Mouse (Mus musculus) megakaryocyte, embryonic 14.5 days (primary cell): ENCODE measurements around the gene Ptprh.

Experiments
- FLI1 ChIP-seq: IDR thresholded peaks from 2 replicates; pipeline ENCODE4 v1.6.1; 2012; ENCODE audit warnings: low read length, inconsistent platforms, mixed read lengths
- GATA1 ChIP-seq: IDR thresholded peaks from 3 replicates; pipeline ENCODE4 v1.6.1; 2012; ENCODE audit warnings: mixed read lengths, low read length, inconsistent platforms, borderline replicate concordance

DNA sequence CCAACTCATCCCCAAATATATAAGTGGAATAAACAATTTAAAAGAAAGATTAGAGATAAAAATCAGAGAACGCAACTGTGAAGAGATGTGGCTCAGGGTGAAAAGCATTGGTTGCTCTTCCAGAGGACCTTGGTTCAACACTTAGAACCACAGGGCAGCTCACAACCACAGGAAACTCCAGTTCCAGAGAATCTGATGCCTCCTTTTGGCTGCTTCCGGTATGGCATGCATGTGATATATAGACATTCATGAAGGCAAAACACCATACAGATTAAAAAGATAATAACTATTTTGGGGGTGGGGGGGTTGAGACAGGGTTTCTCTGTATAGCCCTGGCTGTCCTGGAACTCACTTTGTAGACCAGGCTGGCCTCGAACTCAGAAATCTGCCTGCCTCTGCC is 41.2 kb downstream of the Ptprh start:
- no peak for TF ChIP-seq GATA1
- no peak for TF ChIP-seq FLI1
